Mouse (Mus musculus) embryonic facial prominence, embryonic 14.5 days (tissue): ENCODE measurements at regions not wholly inside any gene's neighbourhood (a gene's known extent, or its start where the extent isn't known, plus 50 kb on each side); places are given as distances from the start of the nearest gene placed in this dataset.

ENCODE experiments used
- ATAC-seq: fragments of 200-750 bp; cut with Nextera tagmentation; 2 replicates; pipeline ENCODE4 v1.8.0; 2017; ENCODE audit warnings: low read depth, moderate number of reproducible peaks, moderate TSS enrichment
- DNase-seq: peaks from one replicate; pipeline ENCODE4 v3.0.0-alpha.2; 2015; ENCODE audit warnings: low spot score
- H3K27ac ChIP-seq: fragments of 300-500 bp; sonication (generic); replicated peaks from 2 replicates; pipeline ENCODE4 v1.5.1; 2014; ENCODE audit warnings: low read depth, mild to moderate bottlenecking, low read length, moderate library complexity
- H3K27me3 ChIP-seq: fragments of 300-500 bp; sonication (generic); replicated peaks from 2 replicates; pipeline ENCODE4 v1.6.1; 2014; ENCODE audit warnings: low read length; ENCODE audit not compliant: control insufficient read depth, insufficient read depth
- H3K36me3 ChIP-seq: fragments of 300-500 bp; sonication (generic); 2 replicates; pipeline ENCODE4 v1.6.1; 2014; ENCODE audit warnings: low read length, mixed read lengths; ENCODE audit not compliant: control insufficient read depth, insufficient read depth
- H3K4me1 ChIP-seq: fragments of 300-500 bp; sonication (generic); 2 replicates; pipeline ENCODE4 v1.6.1; 2014; ENCODE audit warnings: antibody characterized with exemption, low read length; ENCODE audit not compliant: control insufficient read depth, insufficient read depth
- H3K4me2 ChIP-seq: fragments of 300-500 bp; sonication (generic); 2 replicates; pipeline ENCODE4 v1.6.1; 2014; ENCODE audit warnings: low read depth, mild to moderate bottlenecking, low read length, moderate library complexity, mixed read lengths
- H3K4me3 ChIP-seq: fragments of 300-500 bp; sonication (generic); 2 replicates; pipeline ENCODE4 v1.5.1; 2014; ENCODE audit warnings: low read depth, mild to moderate bottlenecking, low read length
- H3K9ac ChIP-seq: fragments of 300-500 bp; sonication (generic); 2 replicates; pipeline ENCODE4 v1.6.1; 2014; ENCODE audit warnings: low read depth, mild to moderate bottlenecking, low read length, moderate library complexity, mixed read lengths
- H3K9me3 ChIP-seq: fragments of 300-500 bp; sonication (generic); 2 replicates; pipeline ENCODE4 v1.6.1; 2016; ENCODE audit warnings: low read length; ENCODE audit not compliant: control insufficient read depth
- WGBS: fragments of 180-500 bp; shearing (Covaris S2); extraction: QIAGEN DNeasy Blood & Tissue Kit; methylation state at CpG from one replicate; pipeline ENCODE4 v1.1.7; 2014; 5-methylcytosine and 5-hydroxymethylcytosine counted together

- WGBS = 55% methylated on average over 3 of the region's 3 CpGs
- DNase-seq = peak; percentile 48
- H3K27ac ChIP-seq = peak overlapping the region; percentile 83; the same call in 1 of the 2 replicates
Measured at GRCm38 (mm10) chr1:81746013-81746412, 486.9 kb upstream of the Gm9747 start.

GRCm38 (mm10) chr1:81747025-81747424, 485.9 kb upstream of the Gm9747 start:
- ATAC-seq (no peak), DNase-seq (no peak)
- Histone ChIP-seq H3K36me3 (no peaks in the 10 kb centered on the region), H3K27ac (no peak overlapping the region), H3K4me3 (no peak overlapping the region), H3K4me2 (no peak overlapping the region), H3K9me3 (no peaks in the 10 kb centered on the region), H3K27me3 (no peaks in the 10 kb centered on the region), H3K9ac (no peak overlapping the region), H3K4me1 (peaks cover 16% of the 10 kb centered on the region)
- WGBS = 66% methylated on average over 3 of the region's 3 CpGs

More at GRCm38 (mm10) chr1:81746013-81746412, 486.9 kb upstream of the Gm9747 start:
- Histone ChIP-seq H3K4me3 (no peak overlapping the region), H3K9ac (no peak overlapping the region), H3K36me3 (no peaks in the 10 kb centered on the region), H3K4me1 (peaks cover 16% of the 10 kb centered on the region), H3K4me2 (no peak overlapping the region), H3K9me3 (no peaks in the 10 kb centered on the region), H3K27me3 (no peaks in the 10 kb centered on the region)
- no peak for ATAC-seq

- Histone ChIP-seq H3K27me3 (no peaks in the 10 kb centered on the region), H3K36me3 (no peaks in the 10 kb centered on the region), H3K27ac (no peak overlapping the region), H3K4me3 (no peak overlapping the region), H3K4me1 (no peaks in the 10 kb centered on the region), H3K9ac (no peak overlapping the region), H3K9me3 (no peaks in the 10 kb centered on the region), H3K4me2 (no peak overlapping the region)
- DNase-seq = no peak
- WGBS = 87% methylated on average over 2 of the region's 2 CpGs
- ATAC-seq = no peak
Measured at GRCm38 (mm10) chr1:81754067-81754466, 478.8 kb upstream of the Gm9747 start.

- no peak; the same call in 1 of the 2 replicates for ATAC-seq
- 63% methylated on average over 3 of the region's 3 CpGs for WGBS
Measured at GRCm38 (mm10) chr1:81755281-81755680, 477.6 kb upstream of the Gm9747 start.

GRCm38 (mm10) chr1:81755694-81756093, 477.2 kb upstream of the Gm9747 start:
- H3K4me2 ChIP-seq = no peak overlapping the region
- no peaks in the 10 kb centered on the region for H3K4me1 ChIP-seq
- 61% methylated on average over 2 of the region's 2 CpGs for WGBS
- H3K4me3 ChIP-seq = no peak overlapping the region
- no peaks in the 10 kb centered on the region for H3K9me3 ChIP-seq
- H3K9ac ChIP-seq = no peak overlapping the region
- H3K36me3 ChIP-seq = no peaks in the 10 kb centered on the region
- H3K27me3 ChIP-seq = no peaks in the 10 kb centered on the region
- H3K27ac ChIP-seq = no peak overlapping the region
- DNase-seq (peak; percentile 27), ATAC-seq (peak; percentile 65; the same call in 1 of the 2 replicates)

More at GRCm38 (mm10) chr1:81755281-81755680, 477.6 kb upstream of the Gm9747 start:
- H3K4me3 ChIP-seq = no peak overlapping the region
- H3K27ac ChIP-seq = no peak overlapping the region
- no peak for DNase-seq
- H3K4me1 ChIP-seq = no peaks in the 10 kb centered on the region
- no peak overlapping the region for H3K4me2 ChIP-seq
- no peaks in the 10 kb centered on the region for H3K9me3 ChIP-seq
- H3K9ac ChIP-seq = no peak overlapping the region
- H3K27me3 ChIP-seq = no peaks in the 10 kb centered on the region
- H3K36me3 ChIP-seq = no peaks in the 10 kb centered on the region

GRCm38 (mm10) chr1:81759919-81760318, 473.0 kb upstream of the Gm9747 start:
- no peak for ATAC-seq
- Histone ChIP-seq H3K4me2 (no peak overlapping the region), H3K4me3 (no peak overlapping the region), H3K27me3 (no peaks in the 10 kb centered on the region), H3K27ac (no peak overlapping the region), H3K4me1 (no peaks in the 10 kb centered on the region), H3K36me3 (no peaks in the 10 kb centered on the region), H3K9ac (no peak overlapping the region), H3K9me3 (peaks cover 14% of the 10 kb centered on the region; the same call in 1 of the 2 replicates)
- no peak for DNase-seq
- 72% methylated on average over 2 of the region's 2 CpGs for WGBS

- no peaks in the 10 kb centered on the region for H3K27me3 ChIP-seq
- H3K9me3 ChIP-seq = no peaks in the 10 kb centered on the region
- no peak overlapping the region for H3K27ac ChIP-seq
- H3K4me3 ChIP-seq = no peak overlapping the region
- DNase-seq (peak; percentile 52), ATAC-seq (no peak)
- no peaks in the 10 kb centered on the region for H3K4me1 ChIP-seq
- H3K9ac ChIP-seq = no peak overlapping the region
- no peak overlapping the region for H3K4me2 ChIP-seq
- WGBS = 84% methylated on average over 3 of the region's 3 CpGs
- H3K36me3 ChIP-seq = no peaks in the 10 kb centered on the region
Measured at GRCm38 (mm10) chr1:81771704-81772103, 461.2 kb upstream of the Gm9747 start.

- Histone ChIP-seq H3K9me3 (no peaks in the 10 kb centered on the region), H3K4me1 (no peaks in the 10 kb centered on the region), H3K9ac (no peak overlapping the region), H3K4me3 (no peak overlapping the region), H3K36me3 (no peaks in the 10 kb centered on the region), H3K27ac (no peak overlapping the region), H3K27me3 (no peaks in the 10 kb centered on the region), H3K4me2 (no peak overlapping the region)
- ATAC-seq (no peak), DNase-seq (no peak)
Measured at GRCm38 (mm10) chr1:81780583-81780982, 452.3 kb upstream of the Gm9747 start.

- no peak for ATAC-seq
- DNase-seq = no peak
- Histone ChIP-seq H3K4me2 (no peak overlapping the region), H3K36me3 (no peaks in the 10 kb centered on the region), H3K27me3 (no peaks in the 10 kb centered on the region), H3K9ac (no peak overlapping the region), H3K4me3 (no peak overlapping the region), H3K9me3 (no peaks in the 10 kb centered on the region), H3K4me1 (no peaks in the 10 kb centered on the region), H3K27ac (no peak overlapping the region)
- 71% methylated on average over 1 of the region's 1 CpGs for WGBS
Measured at GRCm38 (mm10) chr1:81784305-81784704, 448.6 kb upstream of the Gm9747 start.
